Mouse (Mus musculus): ENCODE data around the gene Nrxn2.

The Nrxn2 gene

GRCm38 (mm10) chr19:6392743-6393393, 25.7 kb upstream of the Nrxn2 start:
- peak; percentile 41 for DNase-seq (ENCODE audit: low read depth)

GRCm38 (mm10) chr19:6393637-6394036, 24.9 kb upstream of the Nrxn2 start:
- no peak for DNase-seq (ENCODE audit: low read depth)

GRCm38 (mm10) chr19:6396237-6396636, 22.3 kb upstream of the Nrxn2 start:
- no peak for DNase-seq (ENCODE audit: low read depth)

GRCm38 (mm10) chr19:6397582-6398249, 20.8 kb upstream of the Nrxn2 start:
- no peak for DNase-seq (ENCODE audit: low read depth)

GRCm38 (mm10) chr19:6398447-6399284, 19.9 kb upstream of the Nrxn2 start:
- DNase-seq (ENCODE audit: low read depth): peak; percentile 57

- peak; percentile 51 for DNase-seq (ENCODE audit: low read depth)
Measured at GRCm38 (mm10) chr19:6399285-6400095, 19.0 kb upstream of the Nrxn2 start, which contains the start of gene Rasgrp2. Rasgrp2 (plus strand) TSS chr19:6399340.

- peak; percentile 22 for DNase-seq (ENCODE audit: low read depth)
Measured at GRCm38 (mm10) chr19:6400096-6401086, 18.1 kb upstream of the Nrxn2 start.

- DNase-seq (ENCODE audit: low read depth): peak; percentile 74
Measured at GRCm38 (mm10) chr19:6401131-6401815, 17.3 kb upstream of the Nrxn2 start.

- no peak for DNase-seq (ENCODE audit: low read depth)
Measured at GRCm38 (mm10) chr19:6401951-6402350, 16.6 kb upstream of the Nrxn2 start.

GRCm38 (mm10) chr19:6403869-6404268, 14.7 kb upstream of the Nrxn2 start:
- no peak for DNase-seq (ENCODE audit: low read depth)

- no peak for DNase-seq (ENCODE audit: low read depth)
Measured at GRCm38 (mm10) chr19:6405433-6405832, 13.1 kb upstream of the Nrxn2 start.

GRCm38 (mm10) chr19:6407109-6407508, 11.4 kb upstream of the Nrxn2 start:
- no peak for DNase-seq (ENCODE audit: low read depth)

- no peak for DNase-seq (ENCODE audit: low read depth)
Measured at GRCm38 (mm10) chr19:6407816-6408510, 10.6 kb upstream of the Nrxn2 start.

GRCm38 (mm10) chr19:6408749-6409148, 9.8 kb upstream of the Nrxn2 start:
- DNase-seq (ENCODE audit: low read depth): no peak

GRCm38 (mm10) chr19:6409176-6409575, 9.4 kb upstream of the Nrxn2 start:
- no peak for DNase-seq (ENCODE audit: low read depth)

- no peak for DNase-seq (ENCODE audit: low read depth)
Measured at GRCm38 (mm10) chr19:6409936-6410335, 8.6 kb upstream of the Nrxn2 start.

- no peak for DNase-seq (ENCODE audit: low read depth)
Measured at GRCm38 (mm10) chr19:6412798-6413197, 5.7 kb upstream of the Nrxn2 start.

GRCm38 (mm10) chr19:6415454-6415853, 3.1 kb upstream of the Nrxn2 start:
- DNase-seq (ENCODE audit: low read depth): no peak

GRCm38 (mm10) chr19:6416124-6416770, 2.3 kb upstream of the Nrxn2 start:
- DNase-seq (ENCODE audit: low read depth): no peak

Data from c-Kit-positive CD71-negative TER-119-negative erythroid progenitor cells, embryonic 14.5 days (primary cell).